Mouse (Mus musculus): ENCODE measurements around the gene Gm10409.
"Not testable (repeated sequence)": the region's sequence is repeated elsewhere in the genome, so short reads cannot be mapped to it uniquely, and the experiment has no call there.

Gene Gm10409

DNA sequence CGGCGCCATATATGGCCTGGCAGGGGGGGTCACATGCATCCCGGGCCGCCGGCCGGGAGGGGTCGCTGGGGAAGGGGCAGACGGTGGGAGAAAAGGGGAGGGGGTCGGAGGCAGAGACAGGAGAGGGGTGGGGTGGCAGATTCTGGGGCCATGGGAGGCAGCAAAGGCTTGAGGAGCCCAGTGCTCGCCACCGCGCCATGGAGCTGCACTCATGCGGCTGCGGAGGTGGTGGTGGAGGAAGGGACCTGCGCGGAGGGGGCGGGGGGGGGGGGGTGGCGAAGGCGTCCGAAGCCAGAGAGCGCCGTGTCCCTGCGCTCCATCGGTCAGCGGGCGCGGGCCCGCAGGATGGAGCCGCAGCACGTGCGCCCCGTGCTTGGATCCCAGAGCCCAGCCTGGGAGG is at the start of gene Gm10409:
TSS of gene Gm10409 (plus strand) at position 301 of the 400 bp plus-strand sequence.
- DNase-seq: not testable (repeated sequence)

GRCm38 (mm10) chr14:3394793-3395192 is 17.6 kb upstream of the Gm10409 start, which contains the start of gene Gm10413:
TSS of gene Gm10413 (plus strand) at chr14:3395093.
- DNase-seq: not testable (repeated sequence)

- DNase-seq: not testable (repeated sequence)
Observed at GRCm38 (mm10) chr14:3427803-3428202, 15.4 kb downstream of the Gm10409 start, which contains the start of gene Gm3005. TSS of gene Gm3005 (plus strand) at chr14:3428103.

DNA sequence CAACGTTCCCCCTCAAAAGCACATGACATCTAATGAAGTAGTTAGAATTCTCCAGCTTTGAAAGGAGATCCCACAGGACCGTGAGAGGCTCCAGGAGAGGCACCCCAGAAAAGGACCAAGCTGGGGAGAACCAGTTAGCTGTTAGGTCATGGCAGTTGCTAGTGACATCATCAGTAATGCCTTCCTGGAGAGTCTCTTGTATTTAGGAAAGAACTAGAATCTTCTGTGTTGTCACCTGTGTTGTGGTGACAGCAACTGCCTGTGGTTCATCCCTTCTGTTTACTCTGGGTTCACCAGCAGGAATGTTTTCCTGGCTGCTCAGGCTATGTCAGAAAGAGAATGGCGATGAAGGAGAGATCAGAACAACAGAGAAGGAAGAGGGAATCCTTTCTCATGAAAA is 36.7 kb downstream of the Gm10409 start, which contains the start of gene Gm10408:
TSS of gene Gm10408 (plus strand) at position 301 of the 400 bp plus-strand sequence.
- DNase-seq: not testable (repeated sequence)
